Mouse (Mus musculus) embryonic facial prominence, embryonic 10.5 days (tissue): ENCODE measurements around the gene Flt4. TPM values are rescaled to one million over a fixed set of nuclear protein-coding genes. Genes with fewer than 3 reads are reported as not detected.

ENCODE experiments used
- DNase-seq: peaks from one replicate; pipeline ENCODE4 v3.0.0-alpha.2; 2017; ENCODE audit warnings: low spot score
- H3K27ac ChIP-seq: fragments of 300-500 bp; sonication (generic); replicated peaks from 2 replicates; pipeline ENCODE4 v1.5.1; 2016; ENCODE audit warnings: mild to moderate bottlenecking
- H3K27me3 ChIP-seq: fragments of 300-500 bp; sonication (generic); replicated peaks from 2 replicates; pipeline ENCODE4 v1.6.1; 2016; ENCODE audit warnings: low read depth, mild to moderate bottlenecking; ENCODE audit not compliant: poor library complexity, severe bottlenecking
- H3K36me3 ChIP-seq: fragments of 300-500 bp; sonication (generic); replicated peaks from 2 replicates; pipeline ENCODE4 v1.6.1; 2016; ENCODE audit warnings: mild to moderate bottlenecking, moderate library complexity
- H3K4me1 ChIP-seq: fragments of 300-500 bp; sonication (generic); 2 replicates; pipeline ENCODE4 v1.6.1; 2016
- H3K4me3 ChIP-seq: fragments of 300-500 bp; sonication (generic); 2 replicates; pipeline ENCODE4 v1.5.1; 2016; ENCODE audit warnings: mild to moderate bottlenecking, moderate library complexity
- H3K9me3 ChIP-seq: fragments of 300-500 bp; sonication (generic); 2 replicates; pipeline ENCODE4 v1.6.1; 2016; ENCODE audit warnings: mild to moderate bottlenecking
- WGBS: fragments of 180-500 bp; shearing (Covaris S2); methylation state at CpG from one replicate; pipeline ENCODE4 v1.1.7; 2016; 5-methylcytosine and 5-hydroxymethylcytosine counted together
- polyA plus RNA-seq: library from polyadenylated mRNA; unstranded; fragments of >200 nt; fragmentation: Nextera tagmentation; extraction: Ambion mirVana; gene quantifications from 2 replicates; pipeline ENCODE4 v1.2.1, GENCODE M21; 2016

Gene Flt4
- polyA plus RNA-seq, 1 experiment from 2014 or later: 5.6 TPM

- H3K9me3 ChIP-seq: no peaks in the 10 kb centered on the region
- DNase-seq: no peak
- 0 out of 2 replicates have a peak overlapping the region, but pooled peaks have one; percentile 24 for H3K27ac ChIP-seq
- 78% methylated on average over 16 of the region's 16 CpGs for WGBS
- H3K27me3 ChIP-seq: no peaks in the 10 kb centered on the region
- no peaks in the 10 kb centered on the region for H3K36me3 ChIP-seq
- H3K4me3 ChIP-seq: no peak overlapping the region
- peaks cover 18% of the 10 kb centered on the region for H3K4me1 ChIP-seq
Observed at GRCm38 (mm10) chr11:49650994-49651761, 42.1 kb downstream of the Flt4 start.

GRCm38 (mm10) chr11:49651762-49652322 lies 42.8 kb downstream of the Flt4 start:
- Histone ChIP-seq H3K27ac (no peak overlapping the region), H3K36me3 (no peaks in the 10 kb centered on the region), H3K9me3 (no peaks in the 10 kb centered on the region), H3K4me1 (peaks cover 18% of the 10 kb centered on the region), H3K4me3 (no peak overlapping the region), H3K27me3 (no peaks in the 10 kb centered on the region)
- 86% methylated on average over 10 of the region's 10 CpGs for WGBS
- DNase-seq: no peak

DNA sequence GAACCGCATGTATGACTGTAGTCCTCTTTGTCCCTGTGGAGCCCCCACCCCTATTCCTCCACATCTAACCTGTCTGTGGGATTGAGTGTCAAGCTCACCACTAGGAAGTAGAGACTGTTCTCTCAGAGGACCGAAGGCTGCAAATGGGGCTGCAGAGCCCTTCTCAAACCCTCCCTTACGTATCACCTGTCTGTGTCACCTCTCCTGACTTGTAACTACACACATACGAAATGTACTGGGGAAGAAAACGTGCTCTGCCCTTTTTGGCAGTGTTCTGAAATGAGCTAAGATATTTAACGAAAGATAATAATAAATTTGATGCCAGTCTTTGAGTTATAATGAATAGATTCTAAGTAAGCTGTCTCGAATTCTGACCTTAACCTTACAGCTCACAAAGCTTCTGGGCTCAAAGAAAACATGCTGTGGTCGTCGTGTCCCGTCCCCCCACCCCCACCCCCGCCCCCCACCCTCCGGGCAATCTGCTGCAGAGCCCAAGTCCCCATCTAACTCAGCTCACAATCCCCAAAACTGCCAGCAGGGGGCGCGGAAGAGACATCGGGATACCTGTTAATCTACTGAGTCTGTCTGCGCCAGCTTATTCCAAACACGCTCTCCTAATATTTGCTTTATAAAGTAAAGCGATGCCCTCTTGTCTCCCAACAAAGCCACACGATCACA lies 43.5 kb downstream of the Flt4 start:
- WGBS: 27% methylated on average over 19 of the region's 19 CpGs
- Histone ChIP-seq H3K27me3 (no peaks in the 10 kb centered on the region), H3K9me3 (no peaks in the 10 kb centered on the region), H3K27ac (no peak overlapping the region), H3K4me1 (peaks cover 18% of the 10 kb centered on the region), H3K4me3 (peak overlapping the region; percentile 36), H3K36me3 (no peaks in the 10 kb centered on the region)
- peak; percentile 89 for DNase-seq

GRCm38 (mm10) chr11:49653079-49653408 lies 44.0 kb downstream of the Flt4 start:
- DNase-seq: peak; percentile 35
- H3K4me3 ChIP-seq: peak overlapping the region; percentile 36
- H3K27me3 ChIP-seq: no peaks in the 10 kb centered on the region
- H3K9me3 ChIP-seq: no peaks in the 10 kb centered on the region
- no peaks in the 10 kb centered on the region for H3K36me3 ChIP-seq
- no peak overlapping the region for H3K27ac ChIP-seq
- 46% methylated on average over 11 of the region's 11 CpGs for WGBS
- peaks cover 18% of the 10 kb centered on the region for H3K4me1 ChIP-seq

DNA sequence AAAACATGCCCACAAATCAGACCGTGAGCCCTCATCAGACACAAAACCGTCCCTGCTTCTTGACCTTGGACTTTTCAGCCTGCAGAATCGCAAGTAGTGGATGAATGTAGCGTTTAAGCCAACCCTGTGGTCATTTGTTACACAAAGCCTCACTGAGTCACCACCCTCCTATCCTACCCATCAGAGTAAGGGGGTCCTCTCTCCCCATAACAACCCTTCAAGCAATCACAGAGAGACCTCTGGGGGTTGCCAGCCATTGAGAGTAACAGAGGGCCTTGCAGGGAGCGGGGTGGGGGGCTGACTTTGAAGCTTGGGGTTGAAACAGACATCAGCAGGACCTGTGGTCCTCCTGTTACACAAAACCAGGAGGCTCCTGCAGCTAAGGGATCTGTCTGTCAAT lies 45.6 kb downstream of the Flt4 start:
- Histone ChIP-seq H3K27me3 (no peaks in the 10 kb centered on the region), H3K27ac (no peak overlapping the region), H3K36me3 (no peaks in the 10 kb centered on the region), H3K4me1 (peaks cover 18% of the 10 kb centered on the region), H3K4me3 (no peak overlapping the region), H3K9me3 (no peaks in the 10 kb centered on the region)
- WGBS: 85% methylated on average over 5 of the region's 5 CpGs
- no peak for DNase-seq

GRCm38 (mm10) chr11:49655501-49655900 lies 46.4 kb downstream of the Flt4 start:
- Histone ChIP-seq H3K9me3 (no peaks in the 10 kb centered on the region), H3K36me3 (no peaks in the 10 kb centered on the region), H3K4me3 (no peak overlapping the region), H3K27ac (no peak overlapping the region), H3K27me3 (no peaks in the 10 kb centered on the region), H3K4me1 (peaks cover 17% of the 10 kb centered on the region)
- no peak for DNase-seq

GRCm38 (mm10) chr11:49658065-49658464 lies 49.0 kb downstream of the Flt4 start:
- H3K4me3 ChIP-seq: no peak overlapping the region
- H3K4me1 ChIP-seq: peaks cover 2% of the 10 kb centered on the region
- 86% methylated on average over 4 of the region's 4 CpGs for WGBS
- DNase-seq: no peak
- no peaks in the 10 kb centered on the region for H3K9me3 ChIP-seq
- H3K27ac ChIP-seq: no peak overlapping the region
- H3K36me3 ChIP-seq: no peaks in the 10 kb centered on the region
- H3K27me3 ChIP-seq: no peaks in the 10 kb centered on the region

GRCm38 (mm10) chr11:49658791-49659469 lies 49.9 kb downstream of the Flt4 start:
- no peak overlapping the region for H3K4me3 ChIP-seq
- 67% methylated on average over 10 of the region's 10 CpGs for WGBS

DNA sequence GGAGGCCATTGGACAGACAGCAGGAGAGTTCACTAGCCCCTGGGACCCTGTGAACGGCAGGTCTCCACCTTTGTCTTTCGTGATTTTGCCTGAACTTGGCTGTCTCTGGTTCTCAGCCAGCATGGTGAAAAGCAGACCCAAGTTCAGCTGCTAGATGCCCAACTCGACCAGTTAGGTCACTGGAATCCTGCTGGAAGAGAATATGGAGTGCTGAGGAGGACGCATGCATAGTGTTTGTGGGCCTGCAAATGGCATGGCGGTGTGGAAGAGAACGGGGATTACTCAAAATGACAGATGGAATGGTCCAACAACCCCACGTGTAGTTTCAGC lies 50.4 kb downstream of the Flt4 start:
- DNase-seq: no peak
- H3K27ac ChIP-seq: no peak overlapping the region; the same call in 1 of the 2 replicates
- no peaks in the 10 kb centered on the region for H3K27me3 ChIP-seq
- H3K4me3 ChIP-seq: no peak overlapping the region
- no peaks in the 10 kb centered on the region for H3K9me3 ChIP-seq
- 74% methylated on average over 7 of the region's 7 CpGs for WGBS
- H3K4me1 ChIP-seq: no peaks in the 10 kb centered on the region
- H3K36me3 ChIP-seq: 0 out of 2 replicates have a peak, but pooled peaks cover 3% of the 10 kb centered on the region

More at GRCm38 (mm10) chr11:49658791-49659469, 49.9 kb downstream of the Flt4 start:
- Histone ChIP-seq H3K9me3 (no peaks in the 10 kb centered on the region), H3K27ac (no peak overlapping the region), H3K27me3 (no peaks in the 10 kb centered on the region), H3K4me1 (no peaks in the 10 kb centered on the region), H3K36me3 (no peaks in the 10 kb centered on the region)
- DNase-seq: no peak

DNA sequence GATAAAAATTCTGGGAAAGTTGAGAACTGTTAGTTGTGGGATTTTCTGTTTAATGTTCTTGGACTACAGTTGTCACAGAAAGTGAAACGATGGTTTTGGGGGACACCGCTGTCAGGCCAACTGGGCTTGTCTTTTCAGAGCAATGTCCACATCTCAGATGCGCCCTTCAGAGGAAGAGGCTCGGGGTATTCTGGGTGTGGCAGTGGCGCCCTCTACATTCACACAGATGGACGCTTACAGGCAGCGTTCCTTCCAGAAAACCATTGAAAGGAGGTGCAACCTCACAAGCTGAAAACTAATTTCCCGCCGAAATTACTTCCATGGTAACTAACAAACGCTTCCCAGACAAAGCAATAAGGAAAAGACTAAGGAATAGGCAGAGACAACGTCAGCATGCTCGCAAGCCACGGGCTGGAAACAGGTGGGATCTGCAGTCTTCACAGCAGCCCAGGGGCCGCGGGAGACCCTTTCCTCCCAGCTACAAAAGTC lies 53.3 kb downstream of the Flt4 start:
- Histone ChIP-seq H3K27me3 (no peaks in the 10 kb centered on the region), H3K4me3 (no peak overlapping the region), H3K4me1 (no peaks in the 10 kb centered on the region), H3K27ac (no peak overlapping the region), H3K36me3 (0 out of 2 replicates have a peak, but pooled peaks cover 3% of the 10 kb centered on the region), H3K9me3 (no peaks in the 10 kb centered on the region)
- DNase-seq: no peak
- WGBS: 57% methylated on average over 15 of the region's 15 CpGs

DNA sequence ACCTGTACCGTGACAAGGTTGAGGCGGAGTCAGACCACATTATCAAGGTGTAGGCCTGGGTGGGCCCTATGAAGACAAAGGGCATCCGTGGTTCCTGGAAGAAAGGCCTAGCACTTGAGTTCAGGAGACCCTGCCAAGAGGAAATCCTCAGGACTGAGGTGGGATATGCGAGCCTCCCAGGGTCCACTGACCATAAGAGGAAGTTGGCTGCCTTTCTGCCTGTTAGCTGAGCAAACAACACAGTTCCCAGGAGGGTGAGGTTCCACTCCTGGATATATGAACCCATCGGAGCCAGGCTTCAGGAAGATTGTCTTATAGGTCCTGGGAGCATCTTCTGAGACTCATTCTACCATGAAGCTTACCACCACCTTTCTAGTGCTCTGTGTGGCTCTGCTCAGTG lies 54.2 kb downstream of the Flt4 start, which contains the start of gene Scgb3a1:
Gene Scgb3a1 (plus strand): TSS at position 301 of the 400 bp plus-strand sequence.
- H3K9me3 ChIP-seq: no peaks in the 10 kb centered on the region
- 83% methylated on average over 5 of the region's 5 CpGs for WGBS
- no peak within 1 kb of the TSS for H3K27ac ChIP-seq
- no peaks in the 10 kb centered on the region for H3K27me3 ChIP-seq
- DNase-seq: no peak
- H3K4me3 ChIP-seq: no peak within 1 kb of the TSS
- peaks cover 8% of the 10 kb centered on the region for H3K36me3 ChIP-seq
- no peaks in the 10 kb centered on the region for H3K4me1 ChIP-seq

- no peaks in the 10 kb centered on the region for H3K27me3 ChIP-seq
- 81% methylated on average over 12 of the region's 12 CpGs for WGBS
- no peak overlapping the region for H3K4me3 ChIP-seq
- H3K4me1 ChIP-seq: no peaks in the 10 kb centered on the region
- H3K36me3 ChIP-seq: peaks cover 20% of the 10 kb centered on the region
- no peak for DNase-seq
- H3K27ac ChIP-seq: no peak overlapping the region
- H3K9me3 ChIP-seq: no peaks in the 10 kb centered on the region
Observed at GRCm38 (mm10) chr11:49664262-49665140, 55.4 kb downstream of the Flt4 start.
